Comparison of ENCODE assay signal across 24 mouse cellular contexts in genomic region chr11:60355952-60356351, GRCm38 (mm10). TPM values are rescaled to one million over a fixed set of nuclear protein-coding genes. Genes with fewer than 3 reads are reported as not detected.
DNase-seq lines count a peak whose midpoint lies in the region; ATAC-seq and TF ChIP-seq lines count a peak whose summit lies in the region.
"Had no signal": no experiment of that assay in that cellular context is flagged by ENCODE, and none has a peak within 500 bp of the region (broad histone marks: within the 10 kb centered on the region; RNA-seq: fewer than 3 reads in every experiment).

No protein-coding gene starts in this region.

- no peak for DNase-seq in liver, postnatal 0 days
- DNase-seq in liver (no peak), 416B (ENCODE audit: low read depth) (peak; percentile 49)
- peak; percentile 52 for DNase-seq in yolk sac, embryonic 10.5 days (ENCODE audit: low spot score)
- DNase-seq in layer of hippocampus, adult 2 months (ENCODE audit: low spot score in 2 of 2), result no peak
- DNase-seq: adrenal gland, adult 2 months; adrenal gland, postnatal 10 days; adrenal gland, postnatal 25 days; cerebellum, adult 11 months; cerebellum, adult 18-20 months; cerebellum, adult 8-10 months; cerebellum, adult 9-11 months; cerebellum, postnatal 14 days; cerebellum, postnatal 36 days; embryo, embryonic 11 days; forebrain, postnatal 0 days had no signal

- ATAC-seq in liver, postnatal 0 days, result no peak
- no peak for ATAC-seq in forebrain, embryonic 16.5 days
- no peak for ATAC-seq in kidney, embryonic 15.5 days (replicated peaks; ENCODE audit: low FRiP score)
- ATAC-seq: forebrain, embryonic 14.5 days; forebrain, postnatal 0 days had no signal

- H3K9me3 ChIP-seq in liver, postnatal 0 days (ENCODE audit: low read length), result no peaks in the 10 kb centered on the region
- no peaks in the 10 kb centered on the region for H3K9me3 ChIP-seq in forebrain, embryonic 16.5 days (ENCODE audit: control insufficient read depth, low read length)
- no peaks in the 10 kb centered on the region for H3K9me3 ChIP-seq in kidney, embryonic 15.5 days (replicated peaks)
- H3K9me3 ChIP-seq: embryonic facial prominence, embryonic 12.5 days; forebrain, embryonic 10.5 days; forebrain, embryonic 12.5 days had no signal

- no peaks in the 10 kb centered on the region for H3K36me3 ChIP-seq in liver, postnatal 0 days (replicated peaks; ENCODE audit: insufficient read depth, low read length)
- H3K36me3 ChIP-seq in macrophage (ENCODE audit: inconsistent target), result no peaks in the 10 kb centered on the region
- H3K36me3 ChIP-seq in forebrain, embryonic 16.5 days (ENCODE audit: control insufficient read depth, insufficient read depth), result no peaks in the 10 kb centered on the region
- H3K36me3 ChIP-seq in kidney, embryonic 15.5 days, result no peaks in the 10 kb centered on the region
- H3K36me3 ChIP-seq: embryonic facial prominence, embryonic 12.5 days; forebrain, embryonic 10.5 days; forebrain, embryonic 12.5 days had no signal

- no peaks in the 10 kb centered on the region for H3K27me3 ChIP-seq in liver, postnatal 0 days (ENCODE audit: insufficient read depth, low read length)
- no peaks in the 10 kb centered on the region for H3K27me3 ChIP-seq in forebrain, embryonic 16.5 days (replicated peaks; ENCODE audit: control insufficient read depth, insufficient read depth, low read length)
- H3K27me3 ChIP-seq in kidney, embryonic 15.5 days, result no peaks in the 10 kb centered on the region
- H3K27me3 ChIP-seq: embryonic facial prominence, embryonic 12.5 days; forebrain, embryonic 12.5 days had no signal

- H3K79me2 ChIP-seq in macrophage (ENCODE audit: inconsistent target), result peaks cover 14% of the 10 kb centered on the region

- no peak overlapping the region for H3K9ac ChIP-seq in liver, postnatal 0 days (replicated peaks)
- no peak overlapping the region for H3K9ac ChIP-seq in forebrain, embryonic 16.5 days (replicated peaks; ENCODE audit: low read depth, low read length)
- no peak overlapping the region for H3K9ac ChIP-seq in kidney, embryonic 15.5 days
- H3K9ac ChIP-seq: embryonic facial prominence, embryonic 12.5 days; forebrain, embryonic 12.5 days; forebrain, postnatal 0 days had no signal

- no peak; the same call in 1 of the 2 replicates for TF ChIP-seq EP300 in liver, postnatal 0 days (IDR thresholded peaks at IDR 0.05; ENCODE audit: low read depth)

- 41% methylated on average over 2 of the region's 2 CpGs for WGBS in liver, postnatal 0 days (ENCODE audit: insufficient replicate concordance)
- 91% methylated on average over 2 of the region's 2 CpGs for WGBS in macrophage (ENCODE audit: missing documents)
- 97% methylated on average over 2 of the region's 2 CpGs for WGBS in forebrain, embryonic 16.5 days
- 86% methylated on average over 2 of the region's 2 CpGs for WGBS in kidney, embryonic 15.5 days

- H3K4me2 ChIP-seq in liver, postnatal 0 days (ENCODE audit: low read depth, low read length), result no peak overlapping the region
- no peak overlapping the region for H3K4me2 ChIP-seq in forebrain, embryonic 16.5 days (ENCODE audit: low read length)
- H3K4me2 ChIP-seq in kidney, embryonic 15.5 days, result no peak overlapping the region
- H3K4me2 ChIP-seq: embryonic facial prominence, embryonic 12.5 days; forebrain, embryonic 12.5 days had no signal

- H3K4me3 ChIP-seq in liver, postnatal 0 days (ENCODE audit: low read depth, low read length), result no peak overlapping the region
- no peak overlapping the region for H3K4me3 ChIP-seq in macrophage (ENCODE audit: inconsistent target)
- no peak overlapping the region for H3K4me3 ChIP-seq in layer of hippocampus, adult 2 months
- H3K4me3 ChIP-seq in forebrain, embryonic 16.5 days (replicated peaks; ENCODE audit: low read length), result no peak overlapping the region
- no peak overlapping the region for H3K4me3 ChIP-seq in kidney, embryonic 15.5 days (replicated peaks)
- H3K4me3 ChIP-seq: embryonic facial prominence, embryonic 12.5 days; forebrain, embryonic 10.5 days; forebrain, embryonic 12.5 days had no signal

- H3K27ac ChIP-seq in liver, postnatal 0 days (ENCODE audit: low read depth), result peak overlapping the region; percentile 66; the same call in 1 of the 2 replicates
- H3K27ac ChIP-seq in macrophage, result 0 out of 2 replicates have a peak overlapping the region, but pooled peaks have one; percentile 25
- H3K27ac ChIP-seq in layer of hippocampus, adult 2 months, result no peak overlapping the region
- no peak overlapping the region for H3K27ac ChIP-seq in forebrain, embryonic 16.5 days (ENCODE audit: low read length)
- no peak overlapping the region for H3K27ac ChIP-seq in kidney, embryonic 15.5 days
- H3K27ac ChIP-seq: embryonic facial prominence, embryonic 12.5 days; forebrain, embryonic 10.5 days; forebrain, embryonic 12.5 days had no signal

- TF ChIP-seq CTCF in liver, postnatal 0 days (IDR thresholded peaks at IDR 0.05; ENCODE audit: low read depth), result no peak
- no peak for TF ChIP-seq CTCF in layer of hippocampus, adult 2 months (conservative IDR thresholded peaks at IDR 0.05)

- H3K4me1 ChIP-seq in liver, postnatal 0 days (ENCODE audit: insufficient read depth), result peaks cover 16% of the 10 kb centered on the region; the same call in 1 of the 2 replicates
- H3K4me1 ChIP-seq in forebrain, embryonic 16.5 days (replicated peaks; ENCODE audit: control insufficient read depth, insufficient read depth, low read length), result peaks cover 13% of the 10 kb centered on the region
- peaks cover 24% of the 10 kb centered on the region for H3K4me1 ChIP-seq in kidney, embryonic 15.5 days

RNA-seq across cellular contexts. Expression of gene Drc3, which starts 2.8 kb away (rescaled TPM):
- polyA plus RNA-seq in liver, postnatal 0 days (2015; fragmentation: Nextera tagmentation; extraction: Ambion mirVana), result 0.54 and 0.56 TPM in 2 replicates
- total RNA-seq in macrophage (2018; cell fraction: chromatin; rRNA removed), result under 1 TPM in 17 of 26 experiments, not detected in 9; 0.21 to 0.92 (median 0.47) TPM
- under 1 TPM in 19 of 26 experiments, not detected in 7; 0.03 to 0.26 (median 0.13) TPM for total RNA-seq in macrophage (2018; cell fraction: cytosol; rRNA removed)
- total RNA-seq in macrophage (2018; cell fraction: nucleus; rRNA removed), result under 1 TPM in 7 of 26 experiments, not detected in 19; 0.22 to 0.96 (median 0.52) TPM
- 0.12 TPM in 1 of 3 replicates, not detected in the others for polyA plus RNA-seq in macrophage (2018)
- 1 to 10 TPM; 6.4 to 8.0 TPM for total RNA-seq in layer of hippocampus, adult 2 months (2021)
- 4.6 and 4.7 TPM in 2 replicates for polyA plus RNA-seq in forebrain, embryonic 16.5 days (2015; fragmentation: Nextera tagmentation; extraction: Ambion mirVana)
- polyA plus RNA-seq in kidney, embryonic 15.5 days (2015; fragmentation: Nextera tagmentation; extraction: Ambion mirVana), result 1.7 and 2.6 TPM in 2 replicates
- polyA plus RNA-seq: C2C12 had no signal

RNA-seq across cellular contexts. Expression of gene Tom1l2, which starts 3.2 kb away (rescaled TPM):
- polyA plus RNA-seq in liver, postnatal 0 days (2015; fragmentation: Nextera tagmentation; extraction: Ambion mirVana), result 3.0 and 3.6 TPM in 2 replicates
- total RNA-seq in macrophage (2018; cell fraction: chromatin; rRNA removed), result 100 to 1,000 TPM in 5 of 26 experiments, 10 to 100 TPM in 21; 48.7 to 111 (median 87.5) TPM
- 10 to 100 TPM; 10.8 to 30.1 (median 15.3) TPM for total RNA-seq in macrophage (2018; cell fraction: cytosol; rRNA removed)
- total RNA-seq in macrophage (2018; cell fraction: nucleus; rRNA removed), result 10 to 100 TPM; 40.5 to 85.5 (median 54.8) TPM
- polyA plus RNA-seq in macrophage (2018), result 8.1 to 12.3 TPM (median 11.2 TPM) in 3 replicates
- total RNA-seq in layer of hippocampus, adult 2 months (2021), result 100 to 1,000 TPM; 180 to 189 TPM
- 56.5 and 62.0 TPM in 2 replicates for polyA plus RNA-seq in forebrain, embryonic 16.5 days (2015; fragmentation: Nextera tagmentation; extraction: Ambion mirVana)
- 27.1 and 33.1 TPM in 2 replicates for polyA plus RNA-seq in kidney, embryonic 15.5 days (2015; fragmentation: Nextera tagmentation; extraction: Ambion mirVana)

Comparison
In these comparisons a context has a peak if more than half of its experiments do, and no peak if none do; other contexts are left out.
1. DNase-seq: peak in 416B (single experiment) and yolk sac, embryonic 10.5 days (single experiment); none in liver, postnatal 0 days (single experiment), liver (single experiment) and layer of hippocampus, adult 2 months (0 of 2).
2. H3K27ac ChIP-seq: peak in liver, postnatal 0 days (single experiment) and macrophage (single experiment); none in layer of hippocampus, adult 2 months (single experiment), forebrain, embryonic 16.5 days (single experiment) and kidney, embryonic 15.5 days (single experiment).